Mouse (Mus musculus) kidney, embryonic 14.5 days (tissue): ENCODE results near the gene Sycn. TPM values are rescaled to one million over a fixed set of nuclear protein-coding genes. Genes with fewer than 3 reads are reported as not detected.

Source experiments
- ATAC-seq: fragments of 200-750 bp; cut with Nextera tagmentation; 2 replicates; pipeline ENCODE4 v1.8.0; 2017; ENCODE audit warnings: moderate number of reproducible peaks, mild to moderate bottlenecking, moderate TSS enrichment, moderate library complexity; ENCODE audit not compliant: low FRiP score, low TSS enrichment
- H3K27ac ChIP-seq: fragments of 300-500 bp; sonication (generic); 2 replicates; pipeline ENCODE4 v1.5.1; 2014; ENCODE audit warnings: low read depth, mild to moderate bottlenecking, low read length, moderate library complexity, mixed read lengths
- H3K27me3 ChIP-seq: fragments of 300-500 bp; sonication (generic); 2 replicates; pipeline ENCODE4 v1.6.1; 2014; ENCODE audit warnings: mild to moderate bottlenecking, low read length; ENCODE audit not compliant: control insufficient read depth, insufficient read depth
- H3K36me3 ChIP-seq: fragments of 300-500 bp; sonication (generic); 2 replicates; pipeline ENCODE4 v1.6.1; 2014; ENCODE audit warnings: low read length, mixed read lengths; ENCODE audit not compliant: control insufficient read depth, insufficient read depth
- H3K4me1 ChIP-seq: fragments of 300-500 bp; sonication (generic); 2 replicates; pipeline ENCODE4 v1.6.1; 2014; ENCODE audit warnings: low read length, mixed read lengths; ENCODE audit not compliant: control insufficient read depth, insufficient read depth
- H3K4me2 ChIP-seq: fragments of 300-500 bp; sonication (generic); replicated peaks from 2 replicates; pipeline ENCODE4 v1.6.1; 2014; ENCODE audit warnings: low read depth, mild to moderate bottlenecking, low read length
- H3K4me3 ChIP-seq: fragments of 300-500 bp; sonication (generic); 2 replicates; pipeline ENCODE4 v1.5.1; 2014; ENCODE audit warnings: mild to moderate bottlenecking, low read length
- H3K9ac ChIP-seq: fragments of 300-500 bp; sonication (generic); 2 replicates; pipeline ENCODE4 v1.6.1; 2014; ENCODE audit warnings: low read depth, mild to moderate bottlenecking, low read length, moderate library complexity
- H3K9me3 ChIP-seq: fragments of 300-500 bp; sonication (generic); 2 replicates; pipeline ENCODE4 v1.6.1; 2016; ENCODE audit warnings: low read length; ENCODE audit not compliant: control insufficient read depth
- WGBS: fragments of 180-500 bp; shearing (Covaris S2); extraction: QIAGEN DNeasy Blood & Tissue Kit; methylation state at CpG from one replicate; pipeline ENCODE4 v1.1.7; 2014; 5-methylcytosine and 5-hydroxymethylcytosine counted together
- polyA plus RNA-seq: library from polyadenylated mRNA; unstranded; fragments of >200 nt; fragmentation: Nextera tagmentation; extraction: Ambion mirVana; gene quantifications from 2 replicates; pipeline ENCODE4 v1.2.1, GENCODE M21; 2014

Sycn gene
- polyA plus RNA-seq, 1 experiment from 2014 or later, result not detected

- H3K9ac ChIP-seq, result no peak overlapping the region; the same call in 1 of the 2 replicates
- H3K4me3 ChIP-seq, result no peak overlapping the region
- no peak overlapping the region for H3K4me2 ChIP-seq
- 72% methylated on average over 5 of the region's 5 CpGs for WGBS
- no peaks in the 10 kb centered on the region for H3K27me3 ChIP-seq
- peaks cover 4% of the 10 kb centered on the region; the same call in 1 of the 2 replicates for H3K36me3 ChIP-seq
- peak overlapping the region; percentile 88 for H3K27ac ChIP-seq
- H3K4me1 ChIP-seq, result peaks cover 65% of the 10 kb centered on the region
- no peaks in the 10 kb centered on the region for H3K9me3 ChIP-seq
- peak; percentile 43 for ATAC-seq
Observed at GRCm38 (mm10) chr7:28576271-28576914, 35.7 kb downstream of the Sycn start.

GRCm38 (mm10) chr7:28577826-28578542 is 37.3 kb downstream of the Sycn start:
- WGBS, result 61% methylated on average over 9 of the region's 9 CpGs
- peak overlapping the region; percentile 88 for H3K27ac ChIP-seq
- peaks cover 54% of the 10 kb centered on the region for H3K4me1 ChIP-seq
- H3K27me3 ChIP-seq, result no peaks in the 10 kb centered on the region
- H3K4me2 ChIP-seq, result no peak overlapping the region
- H3K36me3 ChIP-seq, result peaks cover 4% of the 10 kb centered on the region; the same call in 1 of the 2 replicates
- H3K4me3 ChIP-seq, result no peak overlapping the region
- no peaks in the 10 kb centered on the region for H3K9me3 ChIP-seq
- H3K9ac ChIP-seq, result 0 out of 2 replicates have a peak overlapping the region, but pooled peaks have one; percentile 18
- peak; percentile 77 for ATAC-seq

- WGBS, result 62% methylated on average over 5 of the region's 5 CpGs
- H3K4me2 ChIP-seq, result no peak overlapping the region
- peaks cover 56% of the 10 kb centered on the region for H3K4me1 ChIP-seq
- ATAC-seq, result no peak
- H3K36me3 ChIP-seq, result peaks cover 4% of the 10 kb centered on the region; the same call in 1 of the 2 replicates
- peak overlapping the region; percentile 88 for H3K27ac ChIP-seq
- H3K4me3 ChIP-seq, result no peak overlapping the region
- 0 out of 2 replicates have a peak overlapping the region, but pooled peaks have one; percentile 18 for H3K9ac ChIP-seq
- H3K27me3 ChIP-seq, result no peaks in the 10 kb centered on the region
- H3K9me3 ChIP-seq, result no peaks in the 10 kb centered on the region
Observed at GRCm38 (mm10) chr7:28578543-28579053, 37.9 kb downstream of the Sycn start.

GRCm38 (mm10) chr7:28579826-28580225 is 39.1 kb downstream of the Sycn start:
- Histone ChIP-seq H3K4me2 (no peak overlapping the region), H3K27me3 (no peaks in the 10 kb centered on the region), H3K4me3 (no peak overlapping the region), H3K4me1 (peaks cover 62% of the 10 kb centered on the region), H3K9me3 (no peaks in the 10 kb centered on the region), H3K9ac (no peak overlapping the region), H3K27ac (no peak overlapping the region), H3K36me3 (peaks cover 4% of the 10 kb centered on the region; the same call in 1 of the 2 replicates)
- WGBS, result 60% methylated on average over 5 of the region's 5 CpGs
- ATAC-seq, result no peak

GRCm38 (mm10) chr7:28581721-28582120 is 41.0 kb downstream of the Sycn start:
- H3K27me3 ChIP-seq, result no peaks in the 10 kb centered on the region
- peaks cover 64% of the 10 kb centered on the region for H3K4me1 ChIP-seq
- no peaks in the 10 kb centered on the region for H3K9me3 ChIP-seq
- H3K4me3 ChIP-seq, result no peak overlapping the region
- H3K9ac ChIP-seq, result no peak overlapping the region
- peaks cover 4% of the 10 kb centered on the region; the same call in 1 of the 2 replicates for H3K36me3 ChIP-seq
- no peak overlapping the region for H3K27ac ChIP-seq
- 80% methylated on average over 4 of the region's 4 CpGs for WGBS
- H3K4me2 ChIP-seq, result no peak overlapping the region
- ATAC-seq, result no peak

- Histone ChIP-seq H3K4me3 (no peak overlapping the region), H3K9me3 (no peaks in the 10 kb centered on the region), H3K4me1 (peaks cover 69% of the 10 kb centered on the region), H3K4me2 (no peak overlapping the region), H3K36me3 (peaks cover 4% of the 10 kb centered on the region; the same call in 1 of the 2 replicates), H3K27ac (no peak overlapping the region), H3K27me3 (no peaks in the 10 kb centered on the region), H3K9ac (no peak overlapping the region)
- 80% methylated on average over 11 of the region's 11 CpGs for WGBS
- no peak for ATAC-seq
Observed at GRCm38 (mm10) chr7:28582841-28583240, 42.2 kb downstream of the Sycn start.

GRCm38 (mm10) chr7:28583570-28584344 is 43.1 kb downstream of the Sycn start:
- Histone ChIP-seq H3K27ac (no peak overlapping the region; the same call in 1 of the 2 replicates), H3K9me3 (no peaks in the 10 kb centered on the region), H3K4me1 (peaks cover 69% of the 10 kb centered on the region), H3K27me3 (no peaks in the 10 kb centered on the region), H3K4me3 (no peak overlapping the region), H3K36me3 (peaks cover 4% of the 10 kb centered on the region; the same call in 1 of the 2 replicates), H3K9ac (no peak overlapping the region), H3K4me2 (no peak overlapping the region)
- ATAC-seq, result no peak
- WGBS, result 65% methylated on average over 8 of the region's 8 CpGs

- 60% methylated on average over 4 of the region's 4 CpGs for WGBS
- Histone ChIP-seq H3K36me3 (no peaks in the 10 kb centered on the region), H3K9me3 (no peaks in the 10 kb centered on the region), H3K4me2 (no peak overlapping the region), H3K4me3 (no peak overlapping the region), H3K9ac (no peak overlapping the region), H3K4me1 (peaks cover 68% of the 10 kb centered on the region), H3K27ac (no peak overlapping the region; the same call in 1 of the 2 replicates), H3K27me3 (no peaks in the 10 kb centered on the region)
- no peak for ATAC-seq
Observed at GRCm38 (mm10) chr7:28584468-28584867, 43.8 kb downstream of the Sycn start.
